Mouse (Mus musculus) erythroblast, embryonic 14.5 days (primary cell): ENCODE measurements around the gene Fam168a.
"Not testable (repeated sequence)": the region's sequence is repeated elsewhere in the genome, so short reads cannot be mapped to it uniquely, and the experiment has no call there.

Source experiments
- GATA1 ChIP-seq: IDR thresholded peaks from 2 replicates; pipeline ENCODE4 v1.6.1; 2012; ENCODE audit warnings: low read length, inconsistent platforms, mixed read lengths
- TAL1 ChIP-seq: IDR thresholded peaks from 3 replicates; pipeline ENCODE4 v1.6.1; 2012; ENCODE audit warnings: low read length, inconsistent platforms, mixed read lengths

- not testable (repeated sequence) for TF ChIP-seq TAL1, GATA1
These were observed 28.5 kb downstream of the Fam168a start for GRCm38 (mm10) chr7:100734905-100735304.
